Mouse (Mus musculus) cerebellum, adult 11 months (tissue): ENCODE measurements around the gene Cog2.

Experiments used
- DNase-seq: peaks from one replicate; pipeline ENCODE4 v3.0.0; 2022

Cog2 gene

GRCm38 (mm10) chr8:124571732-124572429 lies 51.3 kb downstream of the Cog2 start:
- no peak for DNase-seq

GRCm38 (mm10) chr8:124572430-124572775 lies 51.8 kb downstream of the Cog2 start:
- DNase-seq, result no peak

- peak; percentile 88 for DNase-seq
Observed at GRCm38 (mm10) chr8:124573552-124574340, 53.2 kb downstream of the Cog2 start.

- no peak for DNase-seq
Observed at GRCm38 (mm10) chr8:124575811-124576210, 55.2 kb downstream of the Cog2 start, which contains the start of gene Capn9. Gene Capn9, plus strand, starts transcription at chr8:124576111.

GRCm38 (mm10) chr8:124576751-124577150 lies 56.2 kb downstream of the Cog2 start:
- no peak for DNase-seq

GRCm38 (mm10) chr8:124585718-124586425 lies 65.3 kb downstream of the Cog2 start:
- peak; percentile 59 for DNase-seq

- no peak for DNase-seq
Observed at GRCm38 (mm10) chr8:124586556-124586955, 66.0 kb downstream of the Cog2 start.

GRCm38 (mm10) chr8:124589393-124589792 lies 68.8 kb downstream of the Cog2 start:
- DNase-seq, result no peak
